Mouse (Mus musculus): ENCODE results near the gene Abo.

Abo gene

GRCm38 (mm10) chr2:26870666-26871065 lies 5.9 kb upstream of the Abo start:
- DNase-seq (ENCODE audit: low spot score in 2 of 2): no peak

DNA sequence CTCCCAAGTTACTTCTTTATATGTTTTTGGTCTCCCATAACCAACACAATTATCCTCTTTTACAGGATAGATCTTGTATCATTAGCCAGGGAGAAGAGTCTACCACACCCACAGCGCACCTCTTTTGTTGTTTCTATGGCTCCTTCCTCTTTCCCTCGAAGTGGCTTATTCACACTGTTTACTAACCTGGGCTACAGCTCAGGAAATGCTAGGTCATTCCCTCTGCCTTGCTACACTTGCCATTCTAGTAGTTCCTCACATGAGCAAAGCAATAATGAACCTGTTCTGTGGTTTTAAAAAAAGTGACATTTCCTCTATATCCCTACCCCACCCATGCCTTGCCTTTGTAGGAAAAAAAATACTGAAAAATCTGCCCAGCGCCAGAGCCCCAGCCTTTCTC lies 1.9 kb downstream of the Abo start:
- no peak for DNase-seq (ENCODE audit: low spot score in 2 of 2)

GRCm38 (mm10) chr2:26847706-26848105 lies 17.1 kb downstream of the Abo start:
- no peak for DNase-seq (ENCODE audit: low spot score in 2 of 2)

DNA sequence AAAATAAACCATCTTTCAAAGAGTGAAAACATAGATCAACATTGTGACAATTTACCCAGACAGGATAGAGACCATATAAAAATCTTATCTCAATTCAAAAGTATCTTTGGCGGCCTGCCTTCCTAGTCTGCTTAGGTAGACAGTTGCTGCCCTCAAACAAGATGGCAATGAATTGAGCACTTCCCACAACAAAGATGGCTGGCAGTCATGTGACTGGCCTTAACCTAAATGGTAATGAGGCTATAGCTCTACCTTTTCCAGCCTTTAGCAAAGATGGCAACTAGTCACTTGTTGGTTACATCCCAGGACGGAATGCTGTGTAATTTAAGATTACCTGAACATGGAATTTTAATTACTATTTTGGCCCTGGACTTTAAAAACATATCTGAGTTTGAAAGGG lies 32.3 kb downstream of the Abo start:
- no peak for DNase-seq (ENCODE audit: low spot score in 2 of 2)

DNA sequence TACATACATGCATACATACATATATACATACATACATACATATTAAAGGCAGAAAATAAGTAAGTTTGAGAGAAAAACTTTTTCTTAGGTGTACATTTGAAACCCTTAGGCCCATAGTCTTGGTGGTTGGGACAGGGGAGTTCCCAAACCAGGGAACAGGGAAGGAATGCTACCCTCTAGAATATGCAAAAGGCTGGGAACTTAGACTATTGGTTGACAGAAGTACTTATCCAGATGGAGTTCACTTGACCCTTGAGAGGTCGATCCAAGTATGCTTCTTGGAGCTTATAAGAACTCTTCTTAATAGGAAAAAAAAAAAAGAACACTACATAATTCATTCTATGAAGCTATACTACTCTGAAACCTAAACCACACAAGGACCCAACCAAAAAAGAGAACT lies 36.7 kb downstream of the Abo start:
- DNase-seq (ENCODE audit: low spot score in 2 of 2): no peak

- DNase-seq (ENCODE audit: low spot score in 2 of 2): no peak
These were observed 37.4 kb downstream of the Abo start for GRCm38 (mm10) chr2:26827261-26827975.

Measured in heart, adult 9 months (tissue).